Mouse (Mus musculus) layer of hippocampus, adult 18-20 months (tissue): Measurements from ENCODE around the gene Fam53b. TPM values are rescaled to one million over a fixed set of nuclear protein-coding genes. Genes with fewer than 3 reads are reported as not detected.

Experiments
- DNase-seq, 2 experiments: peaks; one replicate each; pipeline ENCODE4 v3.0.0; 2022; ENCODE audit warnings: low spot score in 2 of 2
- total RNA-seq, 2 experiments: library from RNA; stranded (reverse); gene quantifications; 2 replicates each; pipeline ENCODE4 v1.2.3; 2021

Gene Fam53b
- total RNA-seq, 2 experiments from 2014 or later = 50.6 to 51.7 TPM

DNA sequence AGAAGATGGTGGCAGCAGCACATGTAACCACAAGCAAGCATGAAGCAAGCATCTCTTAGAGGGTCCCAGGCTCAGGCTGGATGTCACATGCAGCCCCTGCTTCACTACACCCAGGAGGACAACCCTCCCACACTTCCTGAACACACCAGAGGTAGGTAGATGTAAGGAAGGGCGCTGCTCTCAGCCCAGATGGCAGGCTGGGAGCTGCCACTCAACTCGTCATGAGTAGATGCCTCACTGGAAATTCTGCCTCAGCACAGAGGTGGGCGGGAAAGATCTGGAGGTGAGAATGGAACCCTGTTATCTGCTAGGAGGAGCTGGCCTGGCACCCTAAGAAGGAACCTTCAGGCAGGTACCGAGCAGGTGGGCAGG, 45.7 kb downstream of the Fam53b start:
- no peak for DNase-seq

DNA sequence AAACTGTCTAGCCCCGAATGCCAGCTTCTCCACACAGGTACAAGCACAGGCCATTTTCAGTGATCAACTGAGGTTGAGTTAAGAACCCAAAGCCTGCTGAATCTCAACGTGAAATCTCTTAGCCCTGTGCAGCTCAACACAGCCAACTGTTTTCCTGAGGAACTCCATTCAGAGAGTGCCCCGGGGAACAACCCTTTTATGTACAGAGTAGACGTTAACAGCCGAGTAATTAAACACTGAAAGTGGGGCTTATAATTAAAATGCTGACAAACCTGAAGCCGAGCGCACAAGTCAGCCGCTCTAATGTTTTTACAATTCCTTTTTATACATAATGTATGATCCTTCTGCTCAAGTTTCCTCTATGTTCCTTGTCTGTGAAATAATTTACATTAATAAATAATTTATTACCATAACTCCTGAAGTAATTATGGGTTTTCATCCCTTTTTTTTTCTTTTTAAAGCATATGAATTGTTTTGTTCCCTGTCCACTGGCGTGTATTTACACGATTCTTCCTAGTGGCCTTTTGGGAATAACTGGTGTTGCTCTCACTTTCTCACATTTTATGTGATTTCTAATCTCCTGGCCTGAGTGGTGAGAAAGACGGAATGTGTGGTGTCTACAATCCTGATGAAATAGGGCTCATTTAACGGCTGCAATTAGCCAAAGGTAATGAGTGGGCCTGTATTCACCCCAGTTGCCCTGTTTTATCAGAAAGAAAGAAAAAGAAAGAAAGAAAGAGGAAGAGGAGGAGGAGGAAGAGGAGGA, 46.3 kb downstream of the Fam53b start:
- no peak for DNase-seq

DNA sequence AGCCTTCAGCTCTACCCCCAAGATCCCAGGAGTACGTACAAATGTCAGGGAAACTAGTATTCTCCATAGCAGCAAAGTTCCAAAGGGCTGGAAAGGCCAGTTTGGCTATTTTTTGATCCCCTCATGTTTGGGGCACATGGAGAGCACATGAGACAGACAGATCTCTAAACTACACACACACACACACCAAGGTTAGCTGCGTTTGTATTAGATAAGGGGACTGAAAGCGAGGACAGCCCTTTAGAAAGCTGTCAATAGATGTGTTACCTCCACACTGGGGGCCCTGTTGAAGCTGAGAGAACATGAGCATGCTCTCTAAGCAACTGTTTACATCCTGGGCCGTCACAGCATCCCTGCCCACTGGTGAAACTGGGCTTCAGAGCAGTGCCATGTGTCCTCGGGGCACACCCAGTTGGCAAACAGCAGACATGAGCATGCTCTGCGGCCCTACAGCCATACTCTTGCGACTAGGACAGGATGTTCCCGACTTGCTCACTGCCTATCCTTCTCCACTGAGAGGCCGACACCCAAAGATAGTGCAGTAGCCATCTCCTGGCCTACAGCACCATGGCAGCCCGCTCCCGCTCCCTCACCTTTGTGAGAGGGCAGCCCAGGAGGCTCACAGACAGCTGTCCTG, 47.3 kb downstream of the Fam53b start:
- no peak for DNase-seq

DNA sequence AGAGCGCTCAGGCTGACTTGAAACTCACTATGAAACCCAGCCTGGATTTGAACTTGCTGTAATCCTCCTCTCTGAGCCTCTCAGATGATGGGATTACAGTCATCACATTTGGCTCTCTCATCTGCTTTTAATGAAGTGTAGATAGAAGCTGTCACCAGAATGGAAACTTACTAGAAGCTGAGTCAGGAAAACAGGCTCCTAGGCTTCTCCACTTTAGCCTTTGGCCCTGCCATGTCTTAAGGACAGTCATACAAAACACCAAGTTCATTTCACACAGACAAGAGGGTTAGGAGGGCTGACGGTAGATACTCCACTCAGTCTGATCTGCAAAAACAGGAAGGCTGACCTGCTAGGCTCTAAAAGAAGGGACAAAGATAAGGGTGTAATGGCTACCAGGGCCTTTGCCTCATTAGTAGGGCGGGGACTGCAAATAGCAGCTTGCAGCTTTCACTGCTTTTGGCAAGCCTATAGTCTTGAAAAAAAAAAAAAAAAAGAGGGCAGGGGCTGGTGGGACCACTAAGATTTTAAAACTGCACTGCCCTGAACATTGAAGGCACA, 48.0 kb downstream of the Fam53b start:
- DNase-seq = no peak

DNA sequence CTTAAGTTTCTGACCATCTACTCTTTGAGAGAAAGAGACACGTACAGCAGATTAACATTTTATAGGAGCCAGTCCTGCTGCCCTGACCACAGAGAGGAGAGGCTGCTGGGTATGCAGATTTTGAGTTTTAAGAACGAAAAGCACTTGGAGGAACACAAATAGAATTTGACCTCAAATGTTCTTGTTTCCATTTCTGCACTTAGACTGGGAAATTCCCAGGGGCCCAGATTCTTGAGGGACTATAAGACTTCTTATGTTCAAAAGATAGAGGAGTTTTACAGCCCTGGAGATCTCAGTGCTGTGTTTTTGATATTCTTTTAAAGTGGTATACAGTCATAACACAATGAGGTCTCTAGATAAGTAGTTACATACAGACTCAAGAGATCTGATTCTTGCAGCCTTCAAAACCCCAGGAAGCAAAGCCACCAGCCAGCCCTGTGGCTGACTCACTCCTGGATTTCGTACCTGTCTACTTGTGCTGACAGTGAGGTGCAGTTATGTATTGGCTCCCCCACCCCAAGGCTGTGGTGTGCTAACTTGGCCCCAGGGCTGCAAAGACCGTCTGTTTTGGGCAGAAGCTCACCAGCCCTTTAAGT, 48.7 kb downstream of the Fam53b start:
- no peak for DNase-seq

DNA sequence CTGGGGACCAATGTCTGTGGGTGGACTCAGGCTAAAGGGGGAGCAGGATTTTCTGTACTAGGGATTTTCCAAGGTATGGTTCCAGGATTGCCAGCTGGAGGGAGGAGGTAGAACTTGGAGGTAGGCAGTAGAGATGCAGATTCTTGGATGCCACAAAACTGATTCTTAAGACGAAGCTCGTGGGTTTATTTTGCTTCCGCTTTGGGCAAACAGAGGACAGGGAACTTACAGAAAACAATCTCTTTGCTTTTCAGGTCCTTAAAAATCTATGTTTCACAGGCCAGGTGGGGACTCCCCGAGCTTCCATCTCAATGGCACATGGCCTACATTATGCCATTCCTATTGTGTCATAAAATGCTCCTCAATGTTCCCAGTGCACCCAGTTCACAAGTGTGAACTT, 49.4 kb downstream of the Fam53b start:
- DNase-seq = no peak

DNA sequence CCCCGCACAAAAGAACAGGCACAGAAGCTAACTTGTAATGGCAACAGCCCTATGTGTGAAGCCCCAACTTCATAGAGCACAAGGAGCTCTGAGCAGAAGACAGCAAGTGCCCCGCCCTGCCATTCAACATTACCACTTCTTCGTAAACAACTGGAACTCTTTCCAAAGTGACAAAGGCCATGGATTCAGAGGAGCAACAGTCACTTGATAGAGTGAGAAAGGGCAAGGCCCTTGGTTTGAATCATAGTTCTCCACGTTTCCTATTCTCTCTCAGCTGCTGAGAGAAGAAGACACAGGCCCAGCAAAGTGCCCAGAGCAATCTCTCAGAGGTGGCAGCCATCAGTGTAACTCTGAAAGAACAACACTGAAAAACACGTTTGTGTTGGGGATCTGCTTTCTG, 49.8 kb downstream of the Fam53b start:
- DNase-seq = no peak

DNA sequence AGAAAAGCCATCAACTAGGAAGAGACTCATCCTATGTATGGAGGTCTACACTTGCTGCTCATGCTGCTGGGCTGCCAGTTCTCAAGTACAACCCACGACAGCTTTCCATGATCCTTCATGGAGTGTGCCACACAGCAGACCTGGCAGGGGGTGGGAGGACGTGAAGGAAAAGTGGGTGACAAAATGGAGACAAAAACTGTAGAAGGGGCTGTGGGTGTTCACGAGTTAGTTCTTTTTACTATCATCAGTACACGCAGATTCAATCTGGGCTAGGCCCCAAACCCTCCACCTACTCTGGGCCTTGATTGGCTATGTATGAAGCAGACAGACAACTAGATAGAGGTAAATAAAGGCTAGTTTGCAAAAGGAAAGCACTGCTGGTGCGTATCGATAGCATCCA, 50.3 kb downstream of the Fam53b start:
- peak in 1 of 2 experiments; percentile 72 for DNase-seq

DNA sequence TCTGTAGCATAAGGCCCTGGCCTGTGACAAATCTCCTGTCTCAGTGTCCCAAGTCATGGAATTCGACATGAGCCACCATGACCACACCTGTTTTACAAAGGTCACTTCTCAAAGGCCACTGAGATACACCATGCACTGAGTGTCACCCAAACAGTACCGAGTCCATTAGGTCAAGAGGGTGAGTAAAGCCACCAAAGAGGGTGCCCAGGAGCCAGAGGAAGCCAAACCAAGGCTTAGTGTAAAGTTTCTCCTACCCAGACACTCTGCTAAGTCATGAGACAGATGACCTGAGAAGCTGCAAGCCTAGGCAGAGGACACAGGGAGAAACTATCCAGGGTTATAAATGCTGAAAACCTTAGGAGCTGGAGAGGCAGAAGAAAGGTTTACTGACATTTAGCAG, 52.3 kb downstream of the Fam53b start:
- DNase-seq = no peak

DNA sequence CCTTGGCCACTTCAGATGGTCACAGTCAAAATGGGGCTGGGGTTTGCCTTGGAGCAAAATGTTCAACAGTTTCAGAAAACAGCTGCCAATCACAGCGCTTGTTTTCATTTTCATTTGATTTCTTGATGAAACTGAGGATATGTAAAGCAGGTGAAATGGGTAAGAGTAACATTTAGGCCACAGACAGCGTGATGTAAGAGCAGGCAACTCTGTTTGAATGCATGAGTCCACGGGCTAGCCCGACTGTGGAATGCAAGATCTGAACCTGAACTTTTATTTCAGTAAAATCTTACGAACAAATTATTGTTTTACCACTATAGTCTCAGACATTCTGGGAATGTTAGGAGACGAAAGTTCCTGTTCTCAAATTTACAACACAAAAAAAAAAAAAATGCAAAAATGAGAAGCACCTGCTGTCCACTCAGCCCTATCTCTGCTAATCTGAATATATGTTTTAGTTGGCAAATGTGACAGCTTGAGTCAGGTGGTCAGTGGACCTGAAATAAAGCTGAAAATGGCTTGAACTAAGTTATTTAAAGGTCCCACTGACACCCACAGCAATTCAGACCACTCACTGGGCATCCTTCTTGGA, 53.0 kb downstream of the Fam53b start:
- no peak for DNase-seq

DNA sequence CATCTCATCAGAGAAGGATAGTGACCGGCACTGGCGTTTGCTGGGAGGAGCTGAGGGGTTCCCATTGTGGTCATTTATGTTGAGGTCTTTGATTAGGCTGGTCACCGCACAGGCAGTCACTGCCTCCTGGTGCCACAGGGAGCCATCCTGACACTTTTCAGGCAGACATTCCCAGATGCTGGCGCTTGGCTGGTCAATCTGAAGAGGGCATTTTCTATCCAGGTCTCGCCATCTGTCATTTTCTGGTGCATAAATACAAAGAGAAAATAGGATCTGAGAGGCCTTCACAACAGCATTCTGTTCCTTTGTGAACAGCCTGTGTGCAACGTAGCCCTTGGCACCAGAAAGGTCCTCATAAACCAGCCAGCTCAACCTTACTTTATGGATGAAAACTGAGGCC, 53.8 kb downstream of the Fam53b start:
- DNase-seq = no peak

DNA sequence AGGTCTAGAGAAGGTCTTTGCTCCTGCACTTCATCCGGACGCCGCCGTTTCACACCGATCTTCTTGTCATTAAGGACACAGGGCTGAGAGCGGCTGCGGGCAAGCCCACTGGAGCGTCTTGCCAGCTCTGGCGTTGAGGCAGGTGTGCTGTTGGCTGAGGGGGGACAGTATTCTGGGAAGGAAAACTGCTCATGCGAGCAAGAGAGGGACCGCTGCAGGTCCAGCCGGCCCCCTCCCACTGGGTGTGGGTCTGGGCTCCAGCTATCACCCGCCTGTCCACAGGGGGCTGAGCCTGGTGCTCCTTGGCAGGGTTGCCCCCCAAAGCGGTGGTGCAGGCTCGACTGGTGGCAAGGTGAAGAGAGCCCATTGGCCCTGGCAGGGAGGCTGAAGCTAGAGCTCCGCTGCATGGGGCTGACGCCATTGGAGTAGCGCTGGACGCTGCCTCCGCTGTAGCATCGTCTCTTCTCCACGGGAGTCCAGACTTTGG, 54.2 kb downstream of the Fam53b start:
- no peak for DNase-seq

DNA sequence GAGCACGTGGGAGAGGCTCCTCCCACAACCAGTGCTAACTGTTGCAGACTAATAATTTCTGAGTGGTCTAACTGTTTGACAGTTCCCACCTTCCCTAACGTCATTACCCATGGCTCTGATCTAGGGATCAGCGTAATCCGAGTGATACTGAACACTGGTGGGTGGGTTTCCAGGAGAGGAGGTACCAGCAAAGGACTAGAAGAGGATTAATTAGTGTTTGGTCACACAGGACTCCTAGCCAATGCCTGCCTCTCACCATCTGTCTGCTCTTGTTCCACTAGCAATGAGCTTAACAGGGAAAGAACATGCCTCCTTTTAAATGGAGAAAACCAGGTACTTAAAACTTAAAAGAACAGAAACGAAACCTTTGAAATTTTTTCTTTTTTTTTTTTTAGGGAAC, 54.8 kb downstream of the Fam53b start:
- DNase-seq = peak in 1 of 2 experiments; percentile 55

DNA sequence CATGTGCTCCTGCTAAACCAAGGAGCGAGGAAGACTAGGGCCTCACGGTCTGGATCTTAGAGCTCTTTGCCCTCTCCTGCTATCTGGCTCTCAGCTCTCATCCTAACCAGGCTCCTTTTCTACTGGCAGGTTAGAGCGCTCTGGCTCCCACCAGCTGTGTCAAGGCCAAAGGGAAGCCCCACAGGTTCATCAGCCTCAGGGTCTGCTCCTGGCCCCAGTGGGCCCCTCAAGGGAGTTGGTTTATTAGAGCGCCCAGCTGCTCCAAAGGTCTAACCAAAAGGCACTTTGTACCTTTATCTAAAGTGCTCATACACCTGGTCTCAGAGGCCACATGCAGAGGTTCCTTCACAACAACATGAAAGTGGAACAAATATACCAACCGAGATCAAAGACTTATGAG, 57.4 kb downstream of the Fam53b start:
- no peak for DNase-seq

DNA sequence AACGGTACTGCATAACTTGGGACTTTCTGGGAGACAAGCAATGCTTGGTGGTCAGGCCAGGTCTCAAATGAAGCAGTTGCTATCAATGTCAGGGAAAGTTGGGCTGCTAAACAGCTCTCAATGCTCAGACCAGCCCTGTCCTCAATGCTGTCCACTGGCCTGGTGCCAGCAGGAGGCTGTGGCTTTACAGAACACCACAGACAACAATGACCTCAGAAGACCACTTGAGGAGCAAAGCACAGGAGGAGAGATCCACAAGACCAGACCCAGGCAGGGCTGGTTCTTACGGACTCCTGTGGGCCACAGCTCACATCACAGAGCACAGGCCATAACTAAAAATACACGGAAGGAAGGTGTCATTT, 59.3 kb downstream of the Fam53b start:
- DNase-seq = no peak

DNA sequence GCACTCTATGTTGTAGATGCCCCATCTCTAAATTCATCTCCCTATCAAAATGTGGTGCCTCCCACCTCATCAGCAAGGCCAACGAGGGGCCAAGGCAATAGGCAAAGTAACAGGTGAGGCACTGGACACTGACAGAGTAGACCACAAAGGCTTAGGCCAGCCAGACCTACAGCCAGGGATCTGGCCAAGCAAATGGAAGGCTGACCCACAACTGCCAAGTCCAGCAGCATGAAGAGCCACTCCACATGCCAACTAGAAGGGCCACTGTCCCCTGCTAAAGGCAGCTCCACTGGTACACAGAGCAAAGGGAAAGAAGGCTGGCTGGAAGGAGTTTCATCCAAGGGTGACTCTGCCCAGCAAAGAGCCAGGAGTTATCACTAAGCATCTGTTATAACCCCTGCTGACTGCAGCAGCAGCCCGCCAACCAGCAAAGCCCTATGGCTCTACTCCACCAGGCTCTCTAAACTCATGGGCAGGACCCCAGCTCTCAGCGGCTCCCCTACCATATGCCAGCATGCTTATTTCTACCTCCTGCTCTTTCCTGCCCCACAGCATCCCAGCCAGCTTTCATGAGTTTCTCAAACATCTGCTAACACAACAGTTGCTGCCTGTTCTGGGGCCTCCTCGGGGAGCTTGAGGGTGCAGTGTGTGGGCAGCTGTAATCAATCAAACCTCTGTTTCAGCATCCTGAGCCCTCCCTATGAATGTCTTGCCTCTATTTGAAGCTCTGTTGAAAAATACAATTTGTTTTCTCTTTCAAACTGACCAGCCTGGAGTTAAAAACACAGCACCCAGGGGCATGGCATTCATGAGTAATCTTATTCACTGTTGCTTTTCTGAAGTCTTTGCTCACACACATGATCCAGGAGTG, 59.9 kb downstream of the Fam53b start:
- no peak for DNase-seq

DNA sequence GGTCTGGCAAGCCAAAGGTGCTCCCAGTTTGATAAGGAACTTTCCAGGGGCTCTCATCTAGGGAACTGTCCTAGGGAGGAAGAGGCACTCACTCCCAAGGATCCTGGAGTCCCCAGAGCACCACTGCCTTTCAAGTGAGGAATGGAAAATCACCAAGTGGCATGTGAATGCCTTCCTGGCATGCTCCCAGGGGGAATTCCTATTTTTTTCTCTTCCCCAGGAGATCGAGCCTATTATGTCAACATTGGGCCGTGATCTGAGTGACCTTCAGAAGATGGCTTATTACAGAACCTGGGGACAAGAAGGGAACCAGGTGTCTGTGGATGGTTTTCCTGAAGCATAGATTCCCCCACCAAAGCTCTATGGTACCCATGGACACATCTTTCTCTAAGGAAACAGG, 62.0 kb downstream of the Fam53b start:
- no peak for DNase-seq

DNA sequence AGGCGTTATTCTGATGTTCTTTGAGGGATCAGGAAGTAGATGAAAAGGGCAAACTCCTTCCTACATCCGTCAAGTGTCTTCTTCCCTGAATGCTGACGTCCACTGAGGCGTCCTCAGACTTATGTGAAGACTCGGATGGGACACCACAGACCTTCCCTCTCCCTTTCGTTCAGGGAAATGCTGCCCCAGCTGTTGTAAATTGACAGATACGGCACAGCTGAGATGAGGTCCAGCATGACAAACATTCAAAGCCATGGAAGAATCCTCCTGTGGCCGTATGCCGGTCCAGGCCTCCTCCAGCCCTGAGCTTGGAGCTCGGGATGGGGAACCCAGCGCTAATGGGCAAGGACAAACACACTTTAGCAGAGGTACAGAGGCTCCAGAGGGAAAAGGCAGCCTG, 64.2 kb downstream of the Fam53b start:
- DNase-seq = no peak

DNA sequence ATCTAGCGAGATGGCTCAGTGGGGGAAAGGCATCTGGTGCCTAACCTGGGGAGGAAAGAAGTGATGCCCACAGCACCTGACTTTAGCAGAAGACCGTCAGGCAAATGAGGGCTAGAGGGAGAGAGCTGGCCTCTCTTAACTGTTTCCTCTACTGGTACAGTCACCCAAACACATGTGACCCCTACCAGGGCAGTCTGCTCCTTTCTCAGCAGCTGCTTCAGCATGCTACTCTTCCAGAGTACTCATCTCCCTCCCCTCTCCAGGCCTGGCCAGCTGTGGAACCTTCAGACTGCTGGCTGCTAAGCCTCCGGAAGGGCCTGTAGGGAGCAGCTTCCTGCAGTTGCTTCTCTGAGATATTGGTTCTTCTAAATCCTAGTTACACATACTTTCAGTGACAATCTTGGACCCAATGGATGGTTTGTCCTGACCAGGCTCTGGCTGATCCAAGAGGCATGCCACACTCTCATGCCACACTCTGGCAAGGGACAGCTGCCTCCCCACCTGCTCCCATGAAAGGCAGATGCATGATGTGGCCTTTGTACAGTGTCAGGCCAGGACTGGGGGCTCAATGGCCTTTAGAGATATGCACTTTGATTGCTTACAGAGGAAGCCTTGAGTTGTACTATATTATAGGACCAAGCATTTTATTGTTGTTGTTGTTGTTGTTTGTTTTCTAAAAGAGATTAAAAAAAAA, 65.5 kb downstream of the Fam53b start:
- DNase-seq = no peak

DNA sequence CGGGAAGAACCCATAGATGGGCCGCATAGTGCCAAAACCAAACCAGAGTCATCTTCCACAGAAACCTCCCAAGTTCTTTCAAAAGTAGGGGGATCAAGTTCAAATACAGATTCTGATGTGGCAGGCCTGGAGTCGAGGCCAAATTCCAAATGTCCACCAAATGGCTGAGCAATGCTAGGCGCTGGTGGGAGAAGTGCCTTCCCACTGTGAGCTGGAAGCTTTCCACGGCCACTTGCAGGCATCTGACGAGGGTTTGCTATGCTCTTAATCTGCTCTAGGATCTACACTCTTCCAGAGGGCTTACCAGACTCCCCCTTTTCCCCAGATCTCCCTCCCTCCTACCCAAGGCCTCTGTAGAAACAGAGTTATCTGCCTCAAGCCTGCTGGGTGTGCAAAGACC, 66.6 kb downstream of the Fam53b start:
- no peak for DNase-seq
